8 mouse cellular contexts compared by ENCODE assay signal in the genomic region with DNA sequence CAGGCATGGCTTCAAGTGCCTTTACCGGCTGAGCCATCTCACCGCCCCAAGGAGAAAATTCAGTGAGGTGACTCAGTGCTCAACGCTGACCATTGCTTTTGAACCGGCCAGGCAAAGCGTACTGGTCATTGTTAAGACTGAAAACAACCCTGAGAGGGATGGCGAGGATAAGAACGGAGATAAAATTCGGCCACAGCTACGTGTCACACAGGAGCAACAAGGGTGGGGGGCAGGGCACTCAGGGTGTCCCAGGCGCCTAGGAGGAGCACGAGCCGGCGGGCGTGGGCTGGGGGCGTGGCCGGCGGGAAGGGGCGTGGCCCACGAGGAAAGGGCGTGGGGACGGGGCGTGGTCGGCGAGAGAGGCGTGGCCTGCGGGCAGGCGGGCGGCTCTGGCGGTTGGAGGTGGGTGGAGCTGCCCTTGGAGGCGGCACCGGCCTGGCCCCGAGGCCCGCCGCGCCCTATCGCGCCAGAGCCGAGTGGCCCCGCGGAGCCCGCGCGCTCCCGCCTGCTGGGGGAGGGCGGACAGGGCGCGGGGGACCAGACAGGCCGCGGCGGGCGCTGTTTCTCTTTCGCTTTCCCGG.
DNase-seq lines count a peak whose midpoint lies in the region; ATAC-seq and TF ChIP-seq lines count a peak whose summit lies in the region.

No protein-coding gene starts in this region.

- ATAC-seq in embryonic facial prominence, embryonic 15.5 days (ENCODE audit: insufficient number of reproducible peaks, low FRiP score, low TSS enrichment, low read depth): peak; percentile 95
- peak; percentile 99 for ATAC-seq in kidney, embryonic 15.5 days (replicated peaks; ENCODE audit: low FRiP score)
- ATAC-seq in monocyte, adult 5-6 weeks (replicated peaks; ENCODE audit: insufficient number of reproducible peaks, low FRiP score, low TSS enrichment, poor library complexity, severe bottlenecking): peak; percentile 85

- peak overlapping the region; percentile 85 for H3K27ac ChIP-seq in bone marrow, adult 2 months (ENCODE audit: control insufficient read depth, insufficient read depth, low read depth, low read length, poor library complexity)
- H3K27ac ChIP-seq in embryonic facial prominence, embryonic 15.5 days (replicated peaks): no peak overlapping the region
- peak overlapping the region; percentile 91 for H3K27ac ChIP-seq in heart, embryonic 10.5 days
- H3K27ac ChIP-seq in kidney, embryonic 15.5 days: 0 out of 2 replicates have a peak overlapping the region, but pooled peaks have one; percentile 51

- H3K4me3 ChIP-seq in bone marrow, adult 2 months (replicated peaks; ENCODE audit: control insufficient read depth, low read depth, low read length): peak overlapping the region; percentile 58
- peak overlapping the region; percentile 72 for H3K4me3 ChIP-seq in embryonic facial prominence, embryonic 15.5 days (replicated peaks)
- peak overlapping the region; percentile 74 for H3K4me3 ChIP-seq in heart, embryonic 10.5 days
- H3K4me3 ChIP-seq in kidney, embryonic 15.5 days (replicated peaks): peak overlapping the region; percentile 81

- peaks cover 12% of the 10 kb centered on the region for H3K27me3 ChIP-seq in embryonic facial prominence, embryonic 15.5 days
- 0 out of 2 replicates have a peak, but pooled peaks cover 3% of the 10 kb centered on the region for H3K27me3 ChIP-seq in heart, embryonic 10.5 days (ENCODE audit: insufficient read depth, poor library complexity, severe bottlenecking)
- H3K27me3 ChIP-seq in kidney, embryonic 15.5 days: peaks cover 29% of the 10 kb centered on the region

- DNase-seq in 416B (ENCODE audit: low read depth) (peak; percentile 88), liver (peak; percentile 97)
- DNase-seq in heart, embryonic 10.5 days (ENCODE audit: low spot score): peak; percentile 98
- peak; percentile 99 to 100 for DNase-seq in spleen, postnatal 4 days (ENCODE audit: low spot score in 2 of 2)

- H3K9ac ChIP-seq in embryonic facial prominence, embryonic 15.5 days: peak overlapping the region; percentile 51
- H3K9ac ChIP-seq in kidney, embryonic 15.5 days: peak overlapping the region; percentile 62

- no peaks in the 10 kb centered on the region for H3K36me3 ChIP-seq in embryonic facial prominence, embryonic 15.5 days
- peaks cover 5% of the 10 kb centered on the region; the same call in 1 of the 2 replicates for H3K36me3 ChIP-seq in heart, embryonic 10.5 days
- H3K36me3 ChIP-seq in kidney, embryonic 15.5 days: no peaks in the 10 kb centered on the region

- WGBS in bone marrow, adult 2 months: 1% methylated on average over 39 of the region's 53 CpGs
- WGBS in embryonic facial prominence, embryonic 15.5 days: under 1% methylated on average over 51 of the region's 53 CpGs
- under 1% methylated on average over 52 of the region's 53 CpGs for WGBS in heart, embryonic 10.5 days
- under 1% methylated on average over 47 of the region's 53 CpGs for WGBS in kidney, embryonic 15.5 days

- H3K4me2 ChIP-seq in embryonic facial prominence, embryonic 15.5 days (replicated peaks): peak overlapping the region; percentile 97
- peak overlapping the region; percentile 96 for H3K4me2 ChIP-seq in kidney, embryonic 15.5 days

- TF ChIP-seq POLR2A in bone marrow, adult 2 months (IDR thresholded peaks at IDR 0.05; ENCODE audit: borderline replicate concordance, control insufficient read depth, low read depth, low read length): peak; percentile 71; the same call in 1 of the 2 replicates

- H3K9me3 ChIP-seq in embryonic facial prominence, embryonic 15.5 days (replicated peaks): no peaks in the 10 kb centered on the region
- no peaks in the 10 kb centered on the region for H3K9me3 ChIP-seq in heart, embryonic 10.5 days
- H3K9me3 ChIP-seq in kidney, embryonic 15.5 days (replicated peaks): no peaks in the 10 kb centered on the region

- TF ChIP-seq CTCF in bone marrow, adult 2 months (IDR thresholded peaks at IDR 0.05; ENCODE audit: control insufficient read depth, insufficient read depth, low read length): no peak

- H3K4me1 ChIP-seq in bone marrow, adult 2 months (ENCODE audit: control insufficient read depth, insufficient read depth, low read length): peaks cover 4% of the 10 kb centered on the region
- no peaks in the 10 kb centered on the region for H3K4me1 ChIP-seq in embryonic facial prominence, embryonic 15.5 days
- H3K4me1 ChIP-seq in heart, embryonic 10.5 days: peaks cover 21% of the 10 kb centered on the region
- H3K4me1 ChIP-seq in kidney, embryonic 15.5 days: 0 out of 2 replicates have a peak, but pooled peaks cover 3% of the 10 kb centered on the region
